Mouse (Mus musculus) testis, postnatal 10 days (tissue): ENCODE data around the gene Izumo4.

Source experiments
- DNase-seq: peaks from one replicate; pipeline ENCODE4 v3.0.0; 2021; ENCODE audit warnings: low spot score

The Izumo4 gene

DNA sequence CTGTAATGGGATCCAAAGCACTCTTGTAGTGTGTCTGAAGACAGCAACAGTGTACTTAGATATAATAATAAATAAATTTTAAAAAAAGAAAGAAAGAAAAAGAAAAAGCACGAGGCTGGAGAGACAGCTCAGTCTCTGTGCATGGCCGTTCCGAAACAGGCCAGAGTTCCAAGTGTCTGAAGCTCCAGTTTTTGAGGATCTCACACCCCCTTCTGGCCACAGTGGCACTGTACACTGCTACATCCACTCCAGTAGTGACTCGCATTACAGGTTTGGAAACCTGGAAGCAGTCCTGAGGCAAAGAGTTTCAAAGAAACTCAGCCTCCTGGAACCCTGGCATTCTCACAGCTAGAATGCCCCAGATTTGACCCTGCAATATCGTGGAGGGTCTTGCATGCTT lies 14.1 kb upstream of the Izumo4 start:
- peak; percentile 77 for DNase-seq

DNA sequence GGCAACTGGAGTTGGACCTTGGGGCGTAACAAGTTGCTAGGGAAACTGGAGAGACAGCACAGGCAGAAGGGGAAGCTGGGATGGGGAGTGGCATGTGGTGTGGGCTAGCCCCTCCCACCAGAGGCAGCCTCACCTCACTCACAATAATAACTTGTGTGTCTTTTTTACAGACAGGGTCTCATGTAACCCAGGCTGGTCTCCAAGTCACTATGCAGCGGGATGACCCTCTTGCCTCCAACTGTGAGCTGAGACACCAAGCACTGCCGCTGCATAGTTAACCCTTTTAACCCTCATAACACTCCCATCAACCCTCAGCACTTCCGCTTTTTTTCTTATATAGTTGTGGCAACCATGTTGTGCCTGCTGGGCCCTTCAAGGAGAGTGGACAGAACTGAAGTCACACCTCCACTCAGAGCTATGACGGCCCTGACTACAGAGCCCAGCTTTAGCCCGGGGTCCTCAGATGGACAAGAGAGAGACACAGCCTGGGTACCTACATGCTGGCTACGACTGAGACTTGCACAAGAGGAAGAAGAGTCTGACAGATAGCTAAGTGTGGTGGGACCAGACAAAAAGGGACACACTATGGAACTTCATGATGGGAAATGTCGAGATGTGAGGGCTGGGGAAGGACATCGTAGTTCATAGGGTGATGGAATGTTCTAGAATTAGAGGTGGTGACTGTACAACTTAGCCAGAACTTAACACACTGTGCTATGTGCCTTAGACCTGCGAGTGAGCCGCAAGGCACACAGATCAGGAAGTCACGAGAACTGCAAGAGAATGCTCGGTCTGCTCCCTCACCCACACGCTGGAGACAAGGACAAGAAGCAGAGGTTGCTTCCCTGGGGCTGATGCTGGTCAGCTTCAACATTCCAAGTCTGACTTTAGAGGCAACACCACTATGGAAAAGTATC lies 9.5 kb upstream of the Izumo4 start:
- DNase-seq, result no peak

DNA sequence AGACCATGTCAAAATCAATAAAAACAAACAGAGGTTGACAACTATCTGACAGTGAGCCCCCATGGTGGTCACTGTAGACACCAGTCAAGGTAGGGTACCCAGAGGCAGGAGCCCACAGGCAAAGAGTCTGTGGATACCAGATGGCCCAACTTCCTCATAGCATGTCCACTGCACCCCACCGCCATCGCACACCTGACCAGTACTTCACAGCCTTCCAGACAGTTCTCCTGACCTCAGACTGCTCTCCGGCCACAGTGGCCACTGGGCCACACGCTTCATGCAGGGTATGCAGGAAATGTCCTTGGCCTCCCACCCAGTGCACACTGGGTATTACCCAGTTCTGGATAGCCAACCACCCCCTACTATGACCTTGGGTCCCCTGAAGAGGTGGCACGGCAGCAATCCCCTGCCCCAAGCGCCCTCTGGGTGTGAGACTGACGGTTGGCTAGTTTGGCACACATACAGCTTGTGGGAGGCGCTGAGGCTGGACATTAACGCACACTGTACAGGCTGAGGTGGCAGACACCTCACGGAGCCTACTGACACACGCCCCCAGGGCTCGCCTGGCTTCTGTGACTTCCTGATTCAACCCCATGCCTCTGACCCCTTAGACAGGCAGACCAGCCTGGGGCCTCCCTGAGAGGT lies 8.5 kb upstream of the Izumo4 start:
- DNase-seq, result no peak

DNA sequence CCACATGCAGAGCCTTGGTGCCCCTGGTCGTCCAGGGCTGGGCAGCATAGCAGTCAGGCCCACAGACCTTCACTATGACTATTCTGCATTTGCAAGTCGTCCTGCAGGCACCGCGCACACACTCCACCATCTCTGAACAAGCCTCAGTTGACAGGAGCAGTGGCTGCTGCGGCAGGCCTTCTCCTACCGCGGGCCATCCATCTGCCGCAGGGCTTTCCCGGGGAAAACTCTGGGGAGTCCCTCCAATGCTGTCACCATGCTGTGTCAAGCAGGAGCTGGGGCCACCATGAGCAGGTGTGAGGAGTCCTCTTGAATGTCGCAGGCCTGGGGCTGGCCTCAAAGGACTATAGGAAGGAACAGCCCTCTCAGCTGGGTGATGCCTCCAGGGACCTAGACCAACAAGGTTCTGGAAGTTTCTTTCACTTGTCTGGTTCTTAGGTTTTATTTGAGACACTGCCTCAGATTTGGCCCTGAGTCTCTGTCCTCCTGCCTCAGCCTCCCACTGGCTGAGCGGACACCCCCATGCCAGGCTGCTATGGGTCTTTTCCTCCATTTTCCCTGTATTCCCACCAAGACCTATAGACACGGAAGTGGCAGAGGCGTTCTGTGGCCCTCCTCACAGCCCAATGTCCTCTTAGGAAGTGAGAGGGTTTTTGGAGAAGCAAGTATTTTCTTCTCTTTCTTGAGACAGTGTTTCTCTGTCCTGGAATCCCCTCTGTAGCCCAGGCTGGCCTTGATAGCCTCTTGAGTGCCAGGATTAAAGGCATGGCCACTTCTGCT lies 7.6 kb upstream of the Izumo4 start:
- no peak for DNase-seq

DNA sequence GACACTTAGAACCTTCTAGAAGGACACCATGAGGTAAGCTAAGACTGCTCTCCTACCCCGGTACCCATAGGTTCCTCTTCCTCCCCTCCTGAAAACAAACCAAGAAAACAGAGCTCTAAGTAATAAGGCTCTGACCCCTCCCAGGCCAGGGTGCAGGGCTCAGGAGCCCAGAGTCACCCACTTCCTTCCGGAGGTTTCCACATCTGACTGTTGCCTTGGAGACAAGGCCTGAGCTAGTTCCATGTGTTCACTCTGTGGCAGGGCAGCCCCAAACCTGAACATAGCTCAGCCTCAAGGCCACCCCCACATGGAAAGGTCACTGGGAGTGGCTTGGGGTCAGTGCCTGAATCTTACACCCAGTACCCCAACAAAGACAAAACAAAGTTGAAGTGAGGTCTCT lies 6.8 kb upstream of the Izumo4 start:
- no peak for DNase-seq

DNA sequence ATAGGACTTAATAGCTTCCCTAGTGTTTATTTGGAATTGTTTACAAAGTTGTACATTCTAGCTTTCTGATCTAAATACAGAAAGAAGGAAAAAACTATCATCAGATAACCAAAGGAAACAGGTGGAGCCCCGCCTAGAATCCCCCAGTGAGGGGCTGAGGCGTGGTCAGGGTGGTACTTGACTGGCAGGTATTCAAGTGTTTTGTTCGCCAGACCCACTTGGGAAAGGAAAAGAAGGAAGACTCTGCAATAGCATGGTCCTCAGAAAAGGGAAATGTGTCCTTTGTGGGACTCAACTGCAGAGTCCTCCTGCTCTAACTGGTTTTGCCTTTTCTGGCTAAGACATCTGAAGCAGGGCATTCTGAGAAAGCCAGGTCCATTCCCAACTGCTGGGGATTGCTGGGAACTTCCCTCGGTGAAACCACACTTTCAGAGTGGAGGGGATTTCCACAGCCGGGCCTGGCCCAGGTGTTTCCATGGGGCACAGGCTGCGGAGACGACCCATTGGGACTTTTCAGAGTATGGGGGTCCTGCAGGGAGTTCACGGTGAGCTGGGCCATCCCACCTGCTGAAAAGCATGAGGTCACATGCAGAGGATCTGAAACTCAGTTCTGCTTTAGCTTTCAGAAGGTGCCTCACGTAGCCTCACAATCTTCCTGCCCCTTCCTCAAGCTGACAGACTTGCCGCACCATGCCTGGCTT lies 6.0 kb upstream of the Izumo4 start:
- DNase-seq, result no peak

DNA sequence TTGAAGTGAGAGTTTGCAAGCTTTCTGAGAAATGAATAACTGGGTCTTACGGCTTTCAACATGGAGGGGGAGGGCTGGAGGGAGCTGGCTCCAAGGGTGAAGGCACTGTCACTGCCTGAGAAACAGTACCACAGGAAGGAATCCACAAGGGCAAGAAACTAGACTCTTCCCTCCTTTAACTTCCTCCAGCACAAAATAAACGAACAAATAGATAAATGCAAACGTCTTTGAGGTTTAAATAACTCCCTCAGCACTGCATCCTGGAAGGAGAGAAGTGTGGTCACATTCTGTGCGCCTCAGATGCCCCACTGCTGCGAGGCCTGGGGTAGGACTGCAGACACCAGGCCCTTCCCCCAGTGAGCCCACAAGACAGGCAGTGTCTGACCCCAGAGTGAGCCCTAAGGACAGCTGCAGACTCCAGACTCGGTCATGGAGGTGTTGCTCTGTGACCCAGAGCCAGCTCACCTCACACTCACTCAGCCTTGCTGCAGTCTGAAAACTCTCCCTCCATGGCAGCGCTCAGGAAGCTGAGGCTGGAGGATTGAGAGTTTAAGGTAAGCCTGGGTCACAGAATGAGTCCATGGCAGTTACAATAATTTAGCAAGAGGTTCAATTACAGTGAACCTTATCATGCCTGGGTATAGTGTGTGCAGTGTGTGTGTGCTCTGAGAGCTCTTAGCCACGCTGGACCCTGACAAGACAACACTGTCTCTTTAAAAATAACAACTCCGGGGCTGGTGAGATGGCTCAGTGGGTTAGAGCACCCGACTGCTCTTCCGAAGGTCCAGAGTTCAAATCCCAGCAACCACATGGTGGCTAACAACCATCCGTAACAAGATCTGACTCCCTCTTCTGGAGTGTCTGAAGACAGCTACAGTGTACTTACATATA lies 5.2 kb upstream of the Izumo4 start:
- no peak for DNase-seq

DNA sequence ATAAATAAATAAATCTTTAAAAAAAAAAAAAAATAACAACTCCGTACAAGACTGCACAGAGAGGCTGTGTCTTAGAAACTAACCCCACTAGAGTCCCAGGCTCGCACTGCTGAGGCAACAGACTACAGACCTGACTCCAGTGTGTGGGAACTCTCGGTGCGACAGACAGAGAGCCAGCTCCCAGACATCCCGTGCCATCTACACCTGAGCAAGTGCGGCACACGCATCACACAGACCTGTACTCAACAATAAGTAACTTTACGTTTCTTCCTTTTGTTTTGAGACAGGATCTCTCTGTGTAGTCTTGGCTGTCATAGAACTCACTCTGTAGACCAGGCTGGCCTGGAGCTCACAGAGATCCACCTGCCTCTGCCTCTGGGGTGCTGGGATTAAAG lies 4.6 kb upstream of the Izumo4 start:
- no peak for DNase-seq

DNA sequence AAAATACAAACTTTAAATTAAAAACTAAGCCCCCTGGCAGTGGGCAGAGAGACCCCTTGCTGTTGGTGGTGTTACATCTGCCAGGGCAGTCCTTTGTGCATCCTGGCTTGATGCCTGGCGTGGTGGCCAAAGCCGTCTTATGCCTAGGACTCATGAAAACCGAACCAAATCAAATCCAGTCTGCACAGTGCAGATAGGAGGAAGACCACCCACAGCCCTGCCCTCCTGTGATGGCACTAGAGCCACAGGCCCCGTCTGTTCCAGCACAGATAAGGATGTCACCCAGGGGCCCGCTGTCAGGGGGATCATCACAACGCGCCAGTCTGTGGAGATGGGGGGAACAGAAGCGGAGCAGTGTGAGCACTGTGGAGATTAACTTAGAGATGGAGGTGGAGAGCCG lies 4.2 kb upstream of the Izumo4 start:
- no peak for DNase-seq

DNA sequence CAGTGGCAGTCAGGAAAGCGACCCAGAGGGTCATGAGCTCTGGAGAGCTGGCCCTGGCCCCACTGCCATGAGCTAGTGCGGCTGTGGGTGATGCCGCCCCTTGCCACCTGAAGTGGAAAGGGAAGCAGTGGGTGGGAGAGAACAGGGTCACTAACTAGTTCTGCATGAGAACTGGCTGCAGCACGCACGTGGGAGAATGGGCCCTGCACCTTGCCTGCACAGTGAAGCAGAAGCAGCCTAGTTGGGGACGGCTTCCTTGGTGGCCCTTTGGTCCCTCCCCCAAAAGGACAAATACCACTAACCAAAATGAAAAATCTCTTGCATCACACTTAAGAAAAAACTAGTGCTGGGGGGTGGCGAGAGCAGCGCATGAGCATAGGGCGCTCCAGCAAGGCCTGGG lies 3.4 kb upstream of the Izumo4 start:
- DNase-seq, result no peak

DNA sequence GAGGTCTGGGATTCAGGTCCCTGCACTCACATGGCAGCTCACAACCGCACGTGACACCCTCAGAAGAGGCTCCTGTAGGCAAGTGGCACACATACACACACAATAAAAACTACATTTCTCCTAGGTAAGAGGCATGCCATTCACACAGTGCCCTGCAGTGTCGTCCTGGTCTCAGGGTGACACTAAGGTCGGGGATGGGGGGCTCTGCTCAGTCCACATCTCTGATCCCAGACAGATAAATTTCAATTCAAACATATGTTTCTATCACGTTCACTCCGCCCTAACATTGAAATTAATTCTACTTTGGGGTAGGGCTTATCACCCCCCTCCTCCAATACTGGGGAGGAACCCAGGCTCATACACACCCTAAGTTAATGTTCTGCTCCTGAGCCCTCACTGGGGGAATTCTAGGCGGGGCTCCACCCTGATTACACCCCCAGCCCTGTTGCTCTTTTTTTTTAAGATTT lies 1.9 kb upstream of the Izumo4 start:
- DNase-seq, result no peak

DNA sequence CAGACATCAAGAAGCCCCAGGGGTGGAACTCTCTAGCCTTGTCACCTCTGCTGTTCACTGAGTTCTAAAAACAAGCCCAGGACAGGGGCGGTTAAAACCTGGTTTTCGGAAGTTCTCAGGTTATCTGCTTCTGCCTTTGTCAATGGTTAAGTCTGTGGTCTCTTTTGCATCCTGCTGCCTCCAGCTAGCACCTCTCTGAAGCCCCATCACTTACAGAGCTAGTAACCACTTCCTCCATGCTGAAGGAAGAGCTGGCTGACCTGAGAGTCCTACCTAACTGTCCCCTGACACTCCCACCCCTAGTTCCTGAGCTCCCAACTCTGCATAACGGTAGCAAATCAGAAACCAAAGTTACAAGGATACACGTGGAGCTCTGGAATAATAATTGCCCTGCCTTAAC lies 1.3 kb upstream of the Izumo4 start:
- no peak for DNase-seq

DNA sequence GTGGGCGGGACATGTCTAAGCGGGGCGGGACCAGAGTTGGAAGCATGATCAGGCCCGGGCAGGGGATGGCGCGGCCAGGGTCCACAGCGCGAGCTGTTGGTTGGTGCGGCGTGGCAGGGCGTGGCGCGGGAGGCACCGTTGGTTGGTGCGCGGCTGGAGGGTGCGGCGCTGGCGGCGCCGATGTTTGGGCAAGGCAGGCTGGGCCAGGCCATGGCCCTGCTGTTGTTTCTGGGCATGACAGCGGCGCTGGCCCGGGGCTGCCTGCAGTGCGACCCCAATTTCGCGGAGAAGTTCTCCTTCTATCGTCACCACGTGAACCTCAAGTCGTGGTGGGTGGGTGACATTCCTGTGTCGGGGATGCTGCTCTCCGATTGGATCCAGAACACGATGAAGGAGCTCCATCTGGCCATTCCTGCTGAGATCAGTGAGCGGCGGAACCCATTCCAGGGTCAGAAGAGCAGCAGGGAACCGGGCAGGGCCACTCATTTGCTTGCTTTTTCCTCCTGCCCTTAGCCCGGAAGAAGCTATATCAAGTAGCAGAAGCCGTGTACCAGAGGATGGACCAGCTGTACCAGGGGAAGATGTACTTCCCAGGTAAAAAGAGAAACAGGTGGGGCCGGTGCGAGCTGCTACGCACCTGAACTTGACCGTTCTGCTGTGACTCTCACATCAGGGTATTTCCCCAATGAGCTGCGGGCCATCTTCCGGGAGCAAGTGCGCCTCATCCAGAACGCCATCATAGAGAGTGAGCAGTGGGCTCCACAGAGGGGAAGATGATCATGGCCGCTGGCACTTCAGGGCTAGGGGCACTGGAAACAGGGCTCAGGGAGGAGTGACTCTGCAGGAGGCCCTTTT lies 779 bp downstream of the Izumo4 start:
- DNase-seq, result peak; percentile 97

DNA sequence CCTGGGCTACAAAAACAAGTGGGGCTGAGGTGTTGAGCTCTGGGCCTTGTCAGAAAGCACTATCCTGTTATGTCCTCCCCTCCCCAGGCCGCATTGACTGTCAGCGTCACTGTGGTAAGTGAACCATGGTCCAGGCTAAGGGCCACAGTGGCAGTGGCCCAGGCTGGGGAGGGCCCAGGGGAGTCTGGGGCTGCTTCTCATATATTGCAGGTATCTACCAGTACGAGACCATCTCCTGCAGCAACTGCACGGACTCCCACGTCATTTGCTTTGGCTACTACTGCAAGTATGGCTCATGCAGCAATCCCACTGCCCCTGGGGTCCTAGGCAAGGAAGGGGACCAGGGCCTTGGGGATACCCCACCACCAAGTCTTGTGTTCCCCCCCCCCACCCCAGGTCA lies 1.7 kb downstream of the Izumo4 start:
- DNase-seq, result no peak

DNA sequence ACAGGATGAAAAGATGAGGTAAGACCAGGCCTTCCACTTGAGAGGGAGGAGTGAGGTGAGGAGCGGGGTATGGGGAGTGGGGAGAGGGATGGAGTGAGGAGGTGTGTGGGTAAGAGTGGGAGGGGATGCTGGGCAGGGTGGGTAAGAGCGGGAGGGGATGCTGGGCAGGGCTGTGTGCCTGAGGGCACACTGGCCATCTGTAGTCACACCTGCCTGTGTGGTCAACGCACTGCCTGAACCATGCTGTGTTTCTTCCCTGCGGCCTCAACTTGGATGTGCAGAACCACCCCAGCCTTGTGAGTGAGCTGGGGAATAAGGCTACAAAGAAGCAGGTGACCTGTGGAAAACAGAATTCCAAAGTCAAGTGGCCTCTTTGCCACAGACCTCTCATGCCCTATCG lies 2.4 kb downstream of the Izumo4 start:
- no peak for DNase-seq

DNA sequence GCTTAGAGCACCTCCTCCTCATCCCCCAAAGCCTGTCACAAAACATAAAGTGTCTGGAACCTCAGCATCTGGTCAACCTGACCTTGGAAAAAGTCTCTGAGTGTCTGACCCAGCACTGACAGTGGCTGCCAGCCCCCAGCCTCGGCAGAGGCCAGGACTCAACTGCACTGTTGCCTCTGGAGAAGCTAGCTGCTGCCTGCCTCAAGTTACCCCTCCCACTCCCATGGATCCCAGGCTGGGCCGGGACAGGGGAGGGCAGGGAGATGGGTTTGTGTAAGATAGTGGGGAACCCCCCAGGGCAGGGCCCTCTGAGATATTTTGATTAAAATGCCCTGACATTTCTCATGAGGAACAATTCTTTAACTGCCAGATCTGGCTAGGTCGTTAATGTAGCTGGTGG lies 3.0 kb downstream of the Izumo4 start:
- DNase-seq, result no peak

DNA sequence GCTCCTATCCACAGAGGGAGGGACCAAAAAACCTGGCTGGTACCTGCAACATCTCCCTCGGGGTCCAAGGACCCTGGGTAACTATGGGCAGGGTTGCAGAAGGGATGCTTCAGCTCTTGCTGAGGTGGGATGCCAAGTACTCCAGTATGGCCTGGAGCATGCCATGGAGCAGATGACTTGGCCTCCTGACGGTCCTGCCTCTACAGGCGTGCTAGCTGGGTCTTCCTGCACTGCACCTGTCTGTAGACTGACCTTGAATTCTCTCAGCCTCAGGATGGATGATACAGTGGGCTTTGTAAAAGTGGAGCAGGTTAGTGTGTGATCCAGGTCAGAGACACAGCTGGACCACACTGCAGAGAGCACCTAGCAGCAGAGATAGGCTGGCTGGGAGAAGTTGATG lies 3.5 kb downstream of the Izumo4 start:
- DNase-seq, result no peak

DNA sequence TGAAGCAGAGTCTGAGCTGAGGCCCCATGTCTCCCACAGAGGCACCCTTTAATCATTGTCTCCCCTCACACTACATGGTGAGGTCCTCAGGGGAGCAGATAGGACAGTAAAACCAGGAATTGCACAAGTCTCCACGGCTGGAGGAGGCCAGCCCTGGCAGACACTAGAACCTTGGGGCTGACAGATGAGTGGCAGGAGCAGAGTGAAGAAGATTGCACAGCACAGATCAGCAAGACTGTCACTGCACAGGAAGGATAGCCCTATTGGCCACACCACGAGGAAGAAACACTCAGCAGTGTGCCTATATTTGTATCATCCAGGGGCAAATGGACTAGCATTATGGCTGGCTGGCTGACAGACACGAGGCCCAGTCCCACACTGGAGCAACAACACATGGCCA lies 8.8 kb downstream of the Izumo4 start:
- DNase-seq, result no peak

DNA sequence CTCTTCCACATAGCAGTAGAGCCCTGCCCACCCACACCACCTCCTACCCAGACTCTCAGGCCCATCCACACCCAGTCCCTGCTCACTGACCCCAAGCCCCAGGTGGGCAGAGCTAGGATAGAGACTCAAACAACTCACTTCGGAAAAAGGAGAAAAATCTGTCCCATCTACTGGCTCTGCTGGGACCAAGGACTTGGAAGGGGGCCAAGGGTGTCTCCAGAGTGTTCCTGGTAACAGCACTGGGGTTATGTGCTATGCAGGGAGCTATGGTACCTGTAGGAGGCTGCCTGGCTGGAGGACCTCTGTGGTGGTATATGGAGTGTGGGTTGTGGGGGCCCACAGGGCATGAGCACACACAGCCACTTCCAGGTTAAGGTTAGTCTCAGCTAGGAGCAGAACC lies 15.3 kb downstream of the Izumo4 start:
- DNase-seq, result no peak
